Mouse (Mus musculus): ENCODE measurements at regions not wholly inside any gene's neighbourhood (a gene's known extent, or its start where the extent isn't known, plus 50 kb on each side); places are given as distances from the start of the nearest gene placed in this dataset.
A peak's percentile ranks its signal among the peaks of the same experiment; 100 is the strongest.

DNA sequence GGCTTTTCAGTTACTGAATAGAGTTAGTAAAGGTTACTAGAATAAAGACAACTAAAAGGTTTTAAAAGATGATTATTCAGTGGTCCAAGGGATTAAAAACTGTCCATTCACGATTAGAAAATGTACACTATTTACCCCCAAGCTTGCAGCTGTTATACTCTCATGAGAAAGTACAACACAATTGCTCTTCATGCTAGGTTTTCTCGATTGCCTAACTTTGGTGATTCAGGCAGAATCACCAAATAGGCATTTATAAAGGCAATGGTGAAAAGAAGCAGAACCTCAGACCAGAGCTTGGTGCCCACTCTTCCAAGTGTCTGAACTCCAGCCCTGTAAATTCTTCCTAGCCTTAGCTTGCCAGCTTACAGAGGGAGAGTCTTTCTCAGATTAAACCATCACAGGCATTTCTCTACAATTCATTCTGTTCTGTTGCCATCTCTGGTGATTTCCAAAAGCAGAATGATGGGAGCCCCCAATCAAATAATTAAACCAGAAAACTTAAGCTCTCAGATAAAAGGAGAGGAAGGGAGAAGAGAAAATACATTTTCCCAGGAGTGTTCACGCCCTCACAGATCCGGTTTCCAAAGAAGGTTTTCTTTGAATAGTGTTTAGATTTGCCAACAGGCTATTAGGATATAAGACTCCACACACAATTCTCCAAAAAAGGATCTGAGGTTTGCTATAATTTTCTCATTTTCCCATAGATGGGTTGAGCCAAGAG lies 657.0 kb downstream of the Slc22a22 start:
- DNase-seq = no peak

DNA sequence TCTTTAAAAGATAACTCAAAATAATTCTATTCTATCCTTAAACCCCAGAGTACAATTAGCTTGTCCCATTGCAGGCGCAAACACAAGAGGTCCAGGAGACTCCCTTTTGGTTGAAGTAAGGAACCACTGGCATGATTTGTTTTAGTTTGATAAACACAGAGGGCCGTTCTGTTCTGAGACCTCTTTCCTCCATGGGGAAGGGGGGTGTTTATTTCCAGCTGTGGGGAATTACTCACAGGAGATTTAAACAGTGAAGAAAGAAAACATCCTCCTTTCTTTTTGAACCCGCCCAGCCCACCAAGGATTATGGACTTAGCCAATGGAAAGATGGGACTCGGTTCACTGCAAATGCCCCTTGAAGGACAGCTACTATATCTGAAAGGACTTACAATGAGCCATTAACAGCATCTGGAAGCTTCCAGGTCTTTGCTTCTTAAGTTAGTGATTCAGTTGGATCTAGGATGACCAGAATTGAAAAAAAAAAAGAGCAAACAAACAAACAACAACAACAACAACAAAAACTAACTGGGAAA lies 659.2 kb downstream of the Slc22a22 start:
- no peak for DNase-seq

DNA sequence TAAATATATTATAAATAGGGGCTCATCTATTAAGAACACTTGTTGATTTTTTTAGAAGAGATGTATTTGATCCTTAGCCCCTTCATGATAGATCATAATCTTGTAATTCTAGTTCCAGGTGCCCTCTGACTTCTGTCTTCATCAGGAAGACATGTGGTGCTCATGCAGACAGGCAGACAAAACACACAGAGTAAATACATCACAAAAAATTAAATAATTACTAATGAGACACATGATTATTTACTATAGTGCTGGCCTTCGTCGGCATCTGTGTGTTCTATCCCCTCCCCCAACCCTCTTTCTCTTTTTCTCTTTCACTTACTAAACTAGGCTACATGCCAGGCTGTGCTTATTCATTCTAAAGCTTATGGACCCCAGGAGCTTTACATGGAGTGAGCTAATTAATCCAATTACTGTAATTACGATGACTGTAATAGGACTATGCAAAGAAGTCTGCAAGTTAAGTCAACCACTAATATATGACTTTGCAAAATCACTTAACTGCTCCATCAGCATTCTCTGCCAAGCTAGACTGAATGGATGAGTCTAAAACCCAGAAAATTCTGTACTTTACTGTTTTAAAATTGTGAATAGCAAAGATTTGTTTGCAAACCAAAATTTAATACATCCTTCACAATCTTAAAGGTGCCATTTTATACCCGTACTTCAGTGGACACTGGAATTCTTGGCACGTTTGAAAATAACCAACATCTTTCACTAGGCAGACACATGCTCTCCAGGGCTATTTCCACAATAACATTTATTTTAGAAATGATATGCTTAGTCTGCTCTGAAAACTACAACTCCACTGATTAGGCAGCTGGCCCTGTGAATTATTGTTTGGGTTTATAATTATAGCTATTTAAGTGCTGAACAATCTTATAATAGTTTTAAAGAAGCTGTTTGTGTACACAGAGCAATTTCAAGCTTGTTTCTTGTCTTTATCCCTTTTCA lies 659.9 kb downstream of the Slc22a22 start:
- no peak for DNase-seq

DNA sequence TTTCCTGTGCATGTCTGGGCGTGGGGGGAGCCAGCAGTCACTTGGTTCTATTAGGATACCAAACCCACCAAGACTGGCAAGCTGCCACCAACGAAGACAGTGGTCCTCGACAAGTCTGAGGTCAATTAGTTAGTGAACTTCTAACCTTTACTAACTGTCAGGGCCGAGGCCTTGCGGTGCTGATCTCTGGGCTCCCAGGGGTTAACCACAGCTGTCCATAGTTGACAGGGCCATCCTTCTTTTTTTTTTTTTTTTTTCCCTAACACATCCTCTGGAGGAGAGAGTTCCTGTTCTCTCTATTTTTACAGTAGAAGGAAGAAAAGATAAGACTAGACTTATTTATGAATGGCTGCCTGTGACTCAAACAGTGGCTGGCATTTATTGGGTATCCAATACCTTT lies 663.5 kb downstream of the Slc22a22 start:
- no peak for DNase-seq

DNA sequence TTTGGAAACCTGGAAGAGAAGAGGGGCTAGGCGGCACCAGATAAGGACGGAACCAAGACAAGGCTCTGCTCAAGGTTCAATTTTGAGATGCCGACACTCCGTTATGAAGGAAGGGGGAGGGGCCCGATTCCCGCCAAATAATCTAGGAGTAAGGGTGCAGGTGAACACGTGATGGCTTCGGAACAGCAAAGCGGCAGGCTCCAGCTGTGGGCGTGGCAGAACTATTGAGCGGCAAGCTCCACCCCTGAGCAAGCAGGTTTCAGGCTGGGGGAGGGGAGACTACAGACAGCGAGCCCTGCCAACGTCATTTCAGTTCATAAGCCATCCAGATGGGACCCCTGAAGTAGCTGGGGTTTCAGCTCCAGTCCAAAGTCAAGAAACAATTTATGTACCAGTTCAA lies 667.3 kb downstream of the Slc22a22 start:
- DNase-seq = no peak

DNA sequence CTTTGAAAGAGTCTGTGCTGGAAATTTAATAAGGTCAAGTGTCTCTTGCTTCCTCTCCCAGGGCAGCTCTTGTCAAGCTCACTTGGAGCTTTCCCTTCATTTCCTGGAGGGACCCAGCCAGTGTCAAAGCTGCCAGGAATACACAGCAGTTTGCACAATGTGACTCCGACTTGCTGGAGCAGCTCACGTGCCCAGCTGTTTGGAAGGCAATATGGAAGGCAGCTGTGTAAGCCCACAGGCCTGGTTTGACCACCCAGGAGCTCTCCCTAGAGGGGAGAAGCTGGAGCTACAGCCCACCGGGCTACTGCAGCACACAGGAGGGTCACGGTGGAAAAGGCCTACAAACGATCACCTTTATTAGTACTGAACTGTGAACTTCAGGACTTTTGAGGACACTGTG lies 669.8 kb downstream of the Slc22a22 start:
- no peak for DNase-seq

DNA sequence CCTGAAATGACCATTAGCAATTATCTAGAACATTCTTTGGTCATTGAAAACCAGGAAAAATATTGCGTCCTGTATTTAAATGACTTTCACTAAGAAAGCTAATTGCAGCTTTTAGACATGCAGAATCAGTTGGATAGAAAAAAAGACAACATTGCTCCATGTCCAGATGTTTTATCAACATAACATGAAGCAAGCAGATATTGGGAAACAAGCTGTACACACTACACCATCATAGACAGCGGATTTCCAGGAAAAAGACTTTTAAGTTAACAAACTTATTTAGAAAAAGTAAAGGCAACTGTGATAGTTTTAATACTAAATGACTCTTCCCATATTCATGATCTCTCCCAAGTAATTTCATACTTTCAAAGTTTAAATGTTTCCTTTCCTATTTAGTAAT lies 675.5 kb downstream of the Slc22a22 start:
- DNase-seq = no peak

DNA sequence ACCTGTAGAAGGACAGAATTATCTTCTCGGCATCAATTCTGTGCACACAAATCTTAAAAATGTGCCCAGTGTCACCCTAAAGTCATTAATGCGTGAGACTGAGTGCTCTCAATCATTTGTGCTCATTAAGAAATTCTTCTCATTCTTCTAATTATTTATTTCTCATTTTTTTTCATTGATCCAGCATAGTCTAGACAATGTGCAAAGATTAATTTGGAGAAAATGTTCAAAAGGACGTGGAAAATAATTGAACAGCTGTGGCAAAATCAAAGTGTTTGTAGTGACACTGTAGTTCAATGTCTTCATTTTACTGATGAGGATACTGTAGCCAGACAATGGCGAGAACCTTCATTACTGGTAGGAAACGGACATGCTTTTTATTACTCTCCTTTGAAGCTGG lies 702.0 kb downstream of the Slc22a22 start:
- DNase-seq = no peak

DNA sequence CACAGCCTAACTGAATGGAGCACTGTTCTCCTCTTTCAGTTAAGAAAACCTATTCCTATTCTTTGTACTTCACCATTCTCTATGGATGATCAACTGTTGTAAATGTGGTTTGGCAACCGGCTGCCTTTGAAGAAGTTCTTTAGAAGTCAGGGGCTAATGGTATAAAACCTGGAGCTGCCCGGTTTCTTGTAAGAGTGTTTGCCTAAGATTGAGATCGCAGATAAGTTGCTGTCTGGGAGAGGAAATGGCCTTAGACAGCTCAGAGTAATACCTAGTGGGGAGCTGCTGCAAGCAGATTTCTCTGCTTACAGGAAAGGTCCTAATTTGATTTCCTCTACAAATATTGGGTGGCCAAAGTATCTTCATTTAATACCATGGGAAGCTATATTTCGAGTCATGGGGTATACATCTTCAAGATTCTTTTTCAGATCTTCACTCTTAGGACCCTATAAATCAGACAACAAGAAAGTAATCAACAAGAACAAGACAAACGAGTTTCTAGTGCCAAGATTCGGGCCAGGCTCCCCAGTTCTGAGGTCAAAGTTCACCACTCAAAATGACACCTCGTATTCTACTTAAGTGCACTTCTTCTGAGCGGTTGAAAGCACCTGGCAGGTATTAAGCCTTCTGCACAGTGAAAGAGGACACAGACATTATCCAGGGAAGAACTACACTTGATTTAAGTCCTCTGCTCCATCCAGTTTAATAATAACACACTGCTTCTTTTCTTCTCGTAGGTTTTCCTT lies 702.6 kb downstream of the Slc22a22 start:
- no peak for DNase-seq

DNA sequence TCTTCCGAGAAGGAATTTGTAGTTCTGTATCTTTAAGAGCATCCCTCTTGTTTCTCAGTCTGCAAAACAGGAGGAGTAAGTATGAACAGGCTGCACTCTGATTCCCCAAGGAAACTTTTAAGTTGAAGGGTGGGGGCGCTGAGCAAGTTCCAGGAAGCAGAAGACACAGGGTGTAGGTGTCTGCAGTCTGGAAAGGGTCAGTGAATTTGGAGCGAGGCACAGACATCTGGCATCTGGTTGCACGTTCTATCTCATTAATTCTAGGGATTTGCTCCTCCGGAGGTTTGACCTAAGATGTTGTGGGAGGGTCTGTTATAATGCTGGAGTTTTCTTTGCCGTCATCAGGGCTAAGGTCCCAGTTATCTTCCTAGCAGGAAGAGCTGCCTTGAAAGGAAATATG lies 711.1 kb downstream of the Slc22a22 start:
- DNase-seq = no peak

DNA sequence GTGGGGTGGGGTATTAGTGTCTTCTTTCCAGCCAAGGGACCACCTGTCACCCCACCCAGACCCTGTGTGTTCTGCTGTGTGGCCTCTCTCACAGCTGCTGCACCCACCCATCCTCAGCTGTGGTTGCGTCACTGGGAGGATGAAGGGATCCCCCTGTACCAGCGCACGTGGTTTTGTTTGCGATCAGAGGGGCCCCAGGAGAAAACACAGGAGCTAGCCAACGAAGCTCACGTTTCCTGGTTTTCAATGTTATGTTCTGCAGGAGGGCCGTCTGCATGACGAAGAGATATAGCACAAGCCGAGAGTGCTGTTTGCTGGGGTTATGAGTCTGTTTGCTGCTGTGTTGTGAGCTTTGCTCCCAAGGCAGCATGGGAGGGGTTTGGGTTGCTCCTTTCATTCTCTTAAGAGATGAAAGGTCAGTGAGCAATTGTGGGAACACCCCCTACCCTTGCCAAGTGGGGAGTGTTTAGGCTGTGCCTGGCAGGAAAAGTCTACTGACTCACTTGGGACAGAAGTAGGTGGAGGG lies 712.4 kb downstream of the Slc22a22 start:
- peak; percentile 56 for DNase-seq

DNA sequence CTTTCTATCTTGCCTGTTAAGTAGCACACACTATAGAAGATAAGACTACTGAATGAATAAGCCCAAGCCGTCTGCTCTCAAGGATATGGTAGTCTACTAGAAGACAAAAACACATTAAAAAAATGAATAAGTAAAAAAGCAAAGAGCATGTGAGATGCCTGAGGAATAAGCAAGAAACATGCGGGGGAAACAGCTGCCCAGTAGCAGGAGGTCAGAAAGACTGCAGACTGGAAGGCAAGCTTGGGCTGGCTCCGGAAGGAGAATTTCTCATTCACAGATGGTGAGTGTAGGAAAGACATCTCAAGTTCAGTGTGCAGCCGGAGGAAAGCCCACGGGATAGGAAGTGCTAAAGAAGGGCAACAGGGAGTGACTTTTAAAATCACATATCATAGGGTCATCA lies 713.4 kb downstream of the Slc22a22 start:
- DNase-seq = no peak

DNA sequence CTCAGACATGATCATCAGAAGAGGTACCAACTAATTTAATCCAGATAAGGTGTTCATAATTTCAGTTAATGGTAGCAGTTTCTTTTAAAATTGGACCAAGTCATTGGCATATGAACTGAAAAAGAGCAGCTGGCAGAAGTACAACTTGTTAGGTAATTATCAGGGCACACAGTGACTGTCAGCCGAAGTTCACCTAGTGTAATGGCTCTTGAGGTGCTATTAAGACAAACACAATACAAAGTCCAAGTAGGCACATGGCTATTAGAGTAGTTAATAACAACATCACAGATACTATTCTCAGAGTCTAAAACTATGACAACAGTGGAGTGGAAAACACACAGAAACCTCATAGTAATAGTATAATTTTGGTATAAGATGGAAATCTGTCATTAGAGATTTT lies 730.7 kb downstream of the Slc22a22 start:
- DNase-seq = peak; percentile 13

DNA sequence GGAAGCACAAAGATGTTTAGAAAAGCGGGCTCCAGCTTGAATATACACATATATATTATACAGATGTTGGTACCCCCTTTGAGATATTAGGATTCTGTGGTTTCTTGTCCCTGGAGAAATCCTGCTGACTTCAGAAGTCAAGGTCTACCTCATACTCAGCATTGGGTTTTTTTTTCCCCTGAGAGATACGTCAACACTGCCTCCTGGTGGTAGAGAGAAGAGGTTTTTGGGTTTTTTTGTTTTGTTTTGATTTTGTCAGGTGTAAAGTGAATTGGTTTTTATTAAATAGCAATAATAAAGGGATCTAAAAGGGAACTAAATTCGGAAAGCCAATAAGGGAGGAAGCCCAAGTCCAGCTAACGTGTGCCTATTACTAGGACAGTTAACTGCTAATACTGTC lies 732.5 kb downstream of the Slc22a22 start:
- no peak for DNase-seq
